Mouse (Mus musculus): ENCODE results near the gene Rnf5.

Rnf5 gene

GRCm38 (mm10) chr17:34585121-34585520 lies 18.4 kb downstream of the Rnf5 start:
- peak in 1 of 2 experiments; percentile 44 for DNase-seq

GRCm38 (mm10) chr17:34583819-34584218 lies 19.7 kb downstream of the Rnf5 start:
- no peak for DNase-seq

GRCm38 (mm10) chr17:34583397-34583796 lies 20.1 kb downstream of the Rnf5 start:
- peak in 1 of 2 experiments; percentile 54 for DNase-seq

- no peak for DNase-seq
Observed at GRCm38 (mm10) chr17:34582528-34582927, 21.0 kb downstream of the Rnf5 start.

DNA sequence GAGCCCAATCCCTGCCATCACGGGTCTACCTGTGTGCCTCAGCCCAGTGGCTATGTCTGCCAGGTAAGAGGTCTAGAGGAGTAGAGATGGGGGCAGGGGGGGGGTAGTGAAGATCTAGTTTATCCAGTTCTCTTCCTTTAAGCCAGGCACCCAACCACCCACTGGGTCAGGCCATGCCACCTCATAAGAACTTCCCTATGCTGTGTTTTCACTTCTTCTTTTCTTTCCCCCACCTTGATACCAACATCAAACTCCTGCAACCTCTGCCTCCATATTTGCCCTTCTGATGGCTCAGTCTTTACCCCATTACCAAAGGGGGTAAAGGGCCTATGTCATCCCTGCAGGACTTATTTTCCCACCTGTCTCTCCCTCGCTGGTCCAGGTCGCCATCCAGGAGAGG lies 25.4 kb downstream of the Rnf5 start:
- no peak for DNase-seq

DNA sequence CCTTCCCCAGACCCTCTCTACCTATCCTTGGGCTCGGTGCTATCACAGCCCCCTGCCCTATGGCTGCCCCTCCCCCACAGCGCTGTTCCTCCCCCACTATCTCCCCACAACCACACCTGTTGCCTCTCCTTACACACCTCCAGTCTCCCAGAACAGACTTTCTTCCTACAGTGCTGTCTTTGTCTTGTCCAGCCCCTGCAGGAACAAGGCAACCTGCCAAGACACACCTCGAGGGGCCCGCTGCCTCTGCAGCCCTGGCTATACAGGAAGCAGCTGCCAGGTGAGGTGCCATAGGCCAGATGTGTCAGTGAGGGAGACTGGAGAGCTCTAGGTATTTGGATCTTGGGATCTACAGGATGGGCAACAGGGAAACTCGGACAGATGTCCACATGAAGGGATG lies 26.9 kb downstream of the Rnf5 start:
- no peak for DNase-seq

DNA sequence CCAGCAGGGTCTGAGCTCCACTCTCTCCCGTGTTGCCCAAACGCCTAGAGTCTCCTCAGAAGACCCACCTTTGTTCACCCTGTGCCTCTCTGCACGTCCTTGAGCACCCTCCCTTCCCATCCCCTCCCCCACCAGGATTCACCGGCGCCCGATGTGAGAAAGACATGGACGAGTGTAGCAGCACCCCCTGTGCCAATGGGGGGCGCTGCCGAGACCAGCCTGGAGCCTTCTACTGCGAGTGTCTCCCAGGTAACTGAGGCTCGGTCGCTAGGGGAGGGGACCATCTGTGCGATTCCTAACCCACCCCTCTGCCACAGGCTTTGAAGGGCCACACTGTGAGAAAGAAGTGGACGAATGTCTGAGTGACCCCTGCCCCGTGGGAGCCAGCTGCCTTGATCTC lies 31.1 kb downstream of the Rnf5 start:
- DNase-seq, result peak; percentile 31 to 53

- DNase-seq, result no peak
Observed at GRCm38 (mm10) chr17:34571875-34572274, 31.6 kb downstream of the Rnf5 start.

DNA sequence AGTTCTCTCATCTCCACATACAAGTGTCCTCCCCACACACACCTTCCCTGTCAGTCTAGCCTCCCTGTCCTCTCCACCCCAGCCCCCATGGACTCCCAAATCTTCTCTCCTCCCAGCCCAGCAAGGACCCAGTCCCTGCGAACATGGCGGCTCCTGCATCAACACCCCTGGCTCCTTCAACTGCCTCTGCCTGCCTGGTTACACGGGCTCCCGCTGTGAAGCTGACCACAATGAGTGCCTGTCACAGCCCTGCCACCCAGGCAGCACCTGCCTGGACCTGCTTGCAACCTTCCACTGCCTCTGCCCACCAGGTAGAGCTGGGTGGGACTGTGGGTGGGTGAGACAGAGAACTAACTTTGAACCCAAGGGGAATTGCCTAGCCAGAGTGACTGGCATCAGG lies 33.6 kb downstream of the Rnf5 start:
- DNase-seq, result no peak

DNA sequence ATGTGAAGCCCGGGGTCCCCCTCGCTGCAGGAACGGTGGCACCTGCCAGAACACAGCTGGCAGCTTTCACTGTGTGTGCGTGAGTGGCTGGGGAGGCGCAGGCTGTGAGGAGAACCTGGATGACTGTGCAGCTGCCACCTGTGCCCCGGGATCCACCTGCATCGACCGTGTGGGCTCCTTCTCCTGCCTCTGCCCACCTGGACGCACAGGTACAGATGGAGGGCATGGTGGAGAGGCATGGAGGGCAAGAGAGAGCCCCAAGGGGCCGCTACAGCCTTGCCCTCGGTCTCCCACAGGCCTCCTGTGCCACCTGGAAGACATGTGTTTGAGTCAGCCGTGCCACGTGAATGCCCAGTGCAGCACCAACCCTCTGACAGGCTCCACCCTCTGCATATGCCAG lies 35.1 kb downstream of the Rnf5 start:
- DNase-seq, result no peak

GRCm38 (mm10) chr17:34567311-34567710 lies 36.2 kb downstream of the Rnf5 start:
- peak in 1 of 2 experiments; percentile 28 for DNase-seq

- DNase-seq, result no peak
Observed at GRCm38 (mm10) chr17:34564796-34565195, 38.7 kb downstream of the Rnf5 start.

GRCm38 (mm10) chr17:34564003-34564421 lies 39.5 kb downstream of the Rnf5 start, which contains the start of gene Notch4:
Notch4 (plus strand) TSS chr17:34564268.
- DNase-seq, result no peak

DNA sequence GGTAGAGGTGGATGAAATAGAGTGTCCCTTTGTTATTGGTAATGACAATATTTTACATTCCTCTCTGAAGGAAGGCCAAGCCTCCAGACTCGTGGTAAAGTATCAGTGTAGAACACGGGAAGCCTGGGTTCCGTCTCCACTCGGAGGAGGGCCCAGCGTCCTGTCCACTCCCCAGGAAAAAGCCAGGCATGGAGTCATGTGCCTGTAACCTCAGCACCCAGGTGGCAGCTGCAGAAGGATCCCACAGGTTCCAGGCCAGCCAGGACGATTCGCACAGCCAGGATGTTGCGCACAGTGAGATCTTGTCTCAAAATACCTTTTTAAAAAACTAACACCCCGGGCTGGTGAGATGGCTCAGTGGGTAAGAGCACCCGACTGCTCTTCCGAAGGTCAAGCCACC lies 40.1 kb downstream of the Rnf5 start:
- no peak for DNase-seq

DNA sequence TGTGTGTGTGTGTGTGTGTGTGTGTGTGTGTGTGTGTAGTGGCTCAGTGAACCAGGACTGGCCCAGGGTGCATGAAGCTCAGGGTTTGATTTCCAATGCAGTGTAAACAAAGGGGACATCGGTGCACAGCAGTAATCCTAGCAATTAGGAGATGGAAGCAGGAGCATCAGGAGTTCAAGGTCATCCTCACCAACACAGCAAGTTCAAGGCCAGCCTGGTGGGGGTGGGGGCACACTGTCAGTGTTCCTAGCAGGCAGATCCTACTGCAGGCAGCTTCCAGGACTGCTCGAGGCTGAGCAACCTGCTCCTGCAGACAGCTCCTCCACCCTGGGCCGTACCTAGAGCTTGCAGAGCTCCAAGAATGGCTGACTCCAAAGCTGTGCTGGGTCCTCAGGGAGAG lies 40.9 kb downstream of the Rnf5 start:
- DNase-seq, result no peak

- no peak for DNase-seq
Observed at GRCm38 (mm10) chr17:34561200-34561599, 42.3 kb downstream of the Rnf5 start.

- DNase-seq, result no peak
Observed at GRCm38 (mm10) chr17:34560438-34560837, 43.1 kb downstream of the Rnf5 start.

- no peak for DNase-seq
Observed at GRCm38 (mm10) chr17:34559895-34560294, 43.6 kb downstream of the Rnf5 start.

DNA sequence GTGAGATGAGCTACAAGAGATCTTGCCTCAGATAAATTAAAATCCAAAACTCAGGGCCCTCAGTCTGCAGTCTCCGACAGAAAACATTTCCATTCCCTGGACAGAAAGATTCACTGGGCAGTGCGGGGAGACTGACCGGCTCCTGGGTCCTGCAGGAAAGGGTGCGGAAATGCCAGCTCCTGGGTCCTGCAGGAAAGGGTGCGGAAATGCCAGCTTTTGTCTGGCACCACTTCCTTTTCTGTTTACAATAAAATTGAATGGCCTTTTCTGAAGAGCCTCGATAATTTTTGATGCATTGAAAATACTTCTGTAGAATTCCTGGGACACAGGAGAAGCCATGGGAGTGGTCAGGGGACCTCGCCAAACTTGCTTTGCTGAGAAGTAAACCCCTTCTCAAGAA lies 44.4 kb downstream of the Rnf5 start:
- DNase-seq, result no peak

GRCm38 (mm10) chr17:34557411-34557810 lies 46.1 kb downstream of the Rnf5 start:
- DNase-seq, result no peak

GRCm38 (mm10) chr17:34556406-34556805 lies 47.1 kb downstream of the Rnf5 start:
- DNase-seq, result no peak

DNA sequence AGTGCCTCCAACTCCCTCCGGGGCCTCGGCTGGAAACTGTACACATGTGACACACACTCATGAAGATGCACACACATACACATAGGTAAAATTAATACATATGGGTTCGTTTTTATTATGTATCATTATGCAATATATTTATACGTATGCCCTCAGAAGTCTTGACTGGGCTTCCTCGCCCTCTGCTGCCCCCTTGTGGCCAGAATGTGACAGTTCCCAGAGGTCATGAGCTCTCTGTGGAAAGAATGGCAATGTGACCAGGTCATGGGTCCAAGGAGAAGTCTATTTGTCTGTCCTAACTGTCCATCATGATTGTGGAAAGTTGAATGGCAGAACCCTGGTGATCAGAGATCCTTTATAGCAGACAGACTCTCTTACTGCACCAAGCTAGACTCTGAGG lies 48.0 kb downstream of the Rnf5 start:
- peak; percentile 89 to 91 for DNase-seq

Data from cerebellum, postnatal 10 days (tissue).